Mouse (Mus musculus) cerebellum, postnatal 25 days (tissue): ENCODE results near the gene Filip1.
A peak's percentile ranks its signal among the peaks of the same experiment; 100 is the strongest.

ENCODE experiments used
- DNase-seq, 2 experiments: peaks; one replicate each; pipeline ENCODE4 v3.0.0; 2021; ENCODE audit warnings: mixed read lengths in 2 of 2

The Filip1 gene

DNA sequence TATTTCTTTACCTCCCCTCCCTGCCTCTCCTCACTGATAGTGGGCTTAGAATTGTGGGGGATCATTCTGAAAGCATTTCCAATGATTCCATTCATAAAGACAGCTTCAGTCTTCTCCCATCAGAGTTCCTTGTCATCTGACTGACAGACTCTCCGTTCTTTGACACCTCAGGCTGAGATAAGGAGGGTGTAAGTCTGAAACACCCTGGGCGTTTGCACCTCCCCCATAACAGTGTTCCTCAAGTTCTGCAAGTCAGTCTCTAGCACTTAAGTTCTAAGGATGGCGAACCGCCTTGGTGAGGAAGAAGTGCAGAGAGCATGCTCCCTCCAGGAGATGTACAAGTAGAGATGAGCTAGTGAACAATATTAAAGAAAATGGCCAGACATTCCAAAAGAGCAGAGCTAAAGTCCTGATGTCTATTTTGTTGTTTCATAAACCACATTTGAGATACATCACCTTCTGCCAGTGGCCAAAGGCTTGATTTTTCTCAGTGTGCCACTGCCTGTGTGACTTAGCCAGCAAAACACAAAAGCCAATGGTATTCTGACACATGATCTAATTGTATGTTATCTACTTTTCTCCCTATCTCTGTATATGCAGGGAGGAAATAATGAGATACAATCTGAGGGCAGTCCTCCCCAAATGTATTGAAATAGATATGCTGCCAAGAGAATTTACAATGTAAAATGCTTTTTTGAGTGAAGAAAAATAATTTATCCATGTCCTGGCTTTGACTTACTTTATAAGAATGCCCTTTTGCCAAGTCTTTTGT is 118.6 kb downstream of the Filip1 start:
- DNase-seq, result no peak

DNA sequence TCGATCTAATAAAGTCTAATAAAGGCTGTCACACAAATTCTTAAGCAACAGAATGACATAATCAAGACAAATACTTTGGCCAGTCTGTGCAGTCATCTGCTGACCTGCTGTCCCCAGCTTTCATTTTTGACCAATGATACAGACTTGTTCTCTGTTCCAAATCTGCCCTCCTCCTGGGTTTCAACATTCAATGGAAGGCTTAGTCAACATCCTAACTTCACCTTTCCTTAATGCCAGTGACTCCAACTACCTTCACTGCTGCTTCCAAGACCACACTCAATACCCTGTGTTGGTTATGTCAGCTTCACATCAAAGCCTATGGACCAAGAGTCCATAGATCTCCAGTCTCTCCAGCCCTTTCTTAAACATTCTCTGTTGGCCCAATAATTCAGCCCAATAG is 120.5 kb downstream of the Filip1 start:
- DNase-seq, result no peak

DNA sequence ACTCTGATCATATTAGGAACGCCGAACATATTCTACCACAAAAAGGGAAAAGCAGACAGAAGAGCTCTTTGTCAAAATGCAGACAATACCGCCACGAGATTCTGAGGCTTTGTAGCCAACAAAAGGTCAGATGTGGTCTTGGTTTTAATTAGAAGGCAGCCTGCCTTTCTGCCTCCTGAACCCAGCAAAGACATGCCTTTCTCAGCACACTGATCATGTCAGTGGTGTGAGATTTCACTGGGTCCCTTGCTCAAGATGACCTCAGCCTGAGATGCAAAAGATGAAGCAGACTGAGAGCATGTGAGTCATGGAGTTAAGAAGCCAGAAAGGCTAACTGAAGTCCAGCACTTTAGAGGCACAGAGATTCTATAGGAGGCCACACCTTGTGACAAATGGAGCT is 122.2 kb downstream of the Filip1 start:
- no peak for DNase-seq

DNA sequence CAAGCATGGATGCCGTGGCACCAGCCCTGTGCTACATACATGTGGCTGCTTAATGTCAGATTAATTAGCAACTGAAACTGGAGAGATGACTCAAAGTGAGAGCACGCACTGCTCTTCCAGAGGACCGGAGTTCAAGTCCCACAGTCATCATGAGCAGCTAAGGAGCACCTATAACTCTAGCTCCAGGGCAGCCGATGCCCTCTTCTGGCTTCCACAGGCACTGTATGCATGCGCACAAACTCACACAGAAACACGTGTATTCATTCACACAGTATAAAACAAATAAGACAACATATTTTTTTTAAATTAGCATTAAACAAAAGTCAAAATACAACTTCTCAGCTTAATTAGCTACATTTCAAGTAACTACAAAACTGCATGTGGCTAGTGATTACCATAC is 123.5 kb downstream of the Filip1 start:
- DNase-seq, result no peak

DNA sequence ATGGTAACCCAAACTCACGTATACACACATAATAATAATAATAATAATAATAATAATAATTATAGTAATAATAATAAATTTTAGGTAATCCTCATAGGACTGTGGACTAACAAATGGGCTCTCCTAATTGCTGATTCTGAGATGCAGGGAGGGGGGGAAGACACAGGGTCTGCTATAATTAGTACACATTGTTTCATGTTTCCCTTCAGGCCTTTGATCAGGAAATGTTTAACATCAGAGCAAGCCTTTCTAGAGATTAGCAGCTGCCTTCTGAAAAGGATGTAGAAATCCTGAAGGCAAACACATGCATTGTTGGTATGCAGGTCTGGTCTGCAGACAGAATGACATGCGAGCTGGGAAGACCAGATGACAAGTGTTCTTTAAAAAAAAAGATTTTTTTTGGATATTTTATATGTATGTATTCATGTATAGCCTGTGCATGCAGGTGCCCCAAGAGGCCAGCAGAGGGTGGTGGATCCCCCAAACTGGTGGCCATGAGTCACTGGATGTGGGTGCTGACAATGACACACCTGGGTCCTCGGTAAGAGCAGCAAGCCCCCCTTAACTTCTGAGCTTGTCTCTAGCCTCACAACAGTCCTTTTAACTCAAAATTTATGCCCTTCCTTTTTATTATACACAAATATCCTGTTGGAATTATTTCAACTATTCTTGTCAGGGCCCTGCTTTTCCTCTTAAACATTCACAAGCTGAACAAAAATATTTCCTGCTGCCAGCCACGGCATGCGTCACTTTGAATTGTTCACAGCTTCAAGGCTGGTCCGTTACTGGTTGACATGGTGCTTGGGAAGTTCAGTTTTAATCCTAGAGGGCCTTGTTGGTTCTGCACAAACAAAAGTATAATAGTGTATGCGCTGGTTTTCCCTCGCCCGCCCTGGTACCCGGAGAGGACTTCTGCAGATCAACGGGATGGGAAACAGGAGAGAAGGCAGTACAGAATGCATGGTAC is 127.1 kb downstream of the Filip1 start:
- no peak for DNase-seq

DNA sequence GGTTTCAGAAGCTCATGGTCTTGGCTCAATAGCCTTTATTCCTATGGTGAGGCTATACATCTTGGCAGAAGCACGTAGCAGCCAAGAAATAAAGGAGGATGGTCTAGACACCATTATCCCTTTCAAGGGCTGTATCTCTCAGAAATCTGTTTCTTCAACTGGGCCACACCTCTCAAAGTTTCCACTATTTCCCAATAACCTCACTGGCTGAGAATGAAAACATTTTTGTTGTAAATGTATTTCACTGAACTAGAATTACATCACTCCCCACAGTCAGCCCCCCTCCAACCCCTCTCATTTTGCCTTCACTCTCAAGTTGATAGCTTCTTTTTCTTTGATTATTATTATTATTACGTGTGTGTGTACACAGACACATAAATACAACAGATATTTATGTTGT is 129.5 kb downstream of the Filip1 start:
- no peak for DNase-seq

DNA sequence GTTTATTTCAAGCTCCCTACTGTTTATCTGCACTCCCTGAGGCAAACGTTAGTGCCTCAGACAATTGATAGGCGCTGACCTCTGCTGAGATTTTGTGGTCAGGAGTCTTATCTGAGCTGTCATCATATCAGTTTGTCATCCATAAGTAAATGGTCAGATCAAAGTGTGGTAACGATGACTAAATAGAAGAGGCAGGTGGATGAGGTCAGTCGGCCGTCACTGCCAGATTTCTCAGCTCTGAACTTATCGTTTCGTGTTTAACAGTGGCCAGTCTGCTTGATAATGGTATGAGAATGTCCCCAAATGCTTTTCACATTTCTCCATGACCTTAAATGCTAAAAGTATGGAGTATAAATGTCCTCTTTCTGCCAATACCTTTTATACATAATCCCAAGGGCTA is 132.6 kb downstream of the Filip1 start:
- DNase-seq, result no peak

DNA sequence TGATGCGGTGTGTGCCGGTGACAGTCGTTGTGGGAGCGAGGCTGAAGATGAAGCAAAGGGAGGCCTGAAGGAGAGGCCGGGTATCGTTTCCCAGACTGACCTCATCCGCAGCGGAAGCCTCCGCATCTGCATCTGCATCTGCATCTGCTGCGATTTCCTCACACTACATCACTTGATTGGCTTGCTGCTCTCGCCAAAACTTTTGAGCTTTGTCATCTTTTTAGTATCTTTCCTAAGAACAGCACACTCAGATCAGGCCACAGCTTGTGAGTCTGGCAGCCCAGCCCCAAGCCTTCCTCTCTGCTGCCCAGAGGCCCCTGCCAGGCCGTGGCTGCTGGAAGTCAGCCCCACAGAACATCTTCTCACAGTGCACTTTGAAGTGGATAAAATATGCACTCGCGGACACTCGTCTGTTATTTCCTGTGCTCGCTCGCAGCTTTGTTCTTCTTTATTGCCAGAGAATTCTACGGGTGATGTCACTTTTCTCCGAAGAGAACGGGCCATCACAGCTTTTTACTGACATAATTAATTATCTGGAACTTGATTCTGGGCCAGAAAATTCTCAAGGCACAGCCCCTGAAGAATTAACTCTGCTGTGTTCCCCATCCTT is 137.0 kb downstream of the Filip1 start:
- DNase-seq, result peak; percentile 7 to 10

DNA sequence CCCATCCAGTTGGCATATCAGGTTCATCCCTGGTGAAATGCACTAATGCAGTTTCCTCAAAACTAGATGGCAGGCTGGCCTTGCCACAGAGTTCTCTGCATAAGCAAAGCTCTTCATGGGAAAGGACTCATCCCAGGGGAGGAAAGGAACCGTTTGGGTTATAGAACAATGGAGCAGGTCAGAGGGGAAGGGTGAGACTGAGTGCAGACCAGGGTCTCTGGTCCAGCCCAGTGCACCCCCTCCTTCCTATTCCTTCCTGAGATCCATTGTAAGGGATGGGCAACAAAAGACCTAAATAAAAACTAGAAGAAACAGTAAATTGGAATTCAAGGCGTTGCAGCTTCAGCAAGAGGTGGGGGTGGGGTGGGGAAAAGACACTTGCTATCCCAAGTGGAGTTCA is 140.1 kb downstream of the Filip1 start:
- no peak for DNase-seq

DNA sequence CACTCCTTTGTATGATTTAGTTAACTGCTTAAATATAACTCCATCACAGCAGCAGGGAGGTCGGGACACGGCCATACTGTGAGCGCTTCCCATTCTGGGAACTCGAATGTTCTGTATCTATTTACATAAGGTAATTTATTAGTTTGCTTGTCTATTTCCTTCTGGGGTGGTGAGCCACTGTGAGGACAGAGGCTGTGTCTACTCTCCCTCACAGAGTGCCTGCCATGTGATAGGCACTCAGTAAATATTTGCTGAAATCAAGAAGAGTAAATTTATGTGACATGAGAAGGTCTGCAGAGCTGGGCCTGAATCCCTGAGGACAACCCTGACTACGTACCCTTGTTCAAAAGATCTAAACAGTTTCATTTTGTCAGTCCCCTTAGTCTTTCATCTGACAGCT is 143.1 kb downstream of the Filip1 start:
- DNase-seq, result no peak

DNA sequence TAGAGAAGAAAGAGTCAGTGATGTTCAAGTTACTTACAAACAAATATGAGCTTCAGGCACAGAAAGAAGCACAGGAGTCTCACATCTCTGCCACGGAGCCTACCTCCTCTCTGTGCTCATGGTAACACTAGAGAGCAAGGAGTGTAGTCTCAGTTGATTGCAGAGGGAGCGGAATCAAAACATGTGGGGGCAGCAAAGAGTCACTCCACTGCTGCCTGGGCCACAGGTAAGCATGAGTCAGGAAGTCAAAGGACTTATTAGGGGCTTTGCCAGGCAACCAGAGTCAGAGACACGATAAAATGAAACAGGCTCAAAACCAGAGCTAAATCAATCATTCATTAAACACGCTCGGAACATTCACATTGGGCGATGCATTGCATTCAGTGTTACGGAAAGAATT is 146.7 kb downstream of the Filip1 start:
- no peak for DNase-seq

DNA sequence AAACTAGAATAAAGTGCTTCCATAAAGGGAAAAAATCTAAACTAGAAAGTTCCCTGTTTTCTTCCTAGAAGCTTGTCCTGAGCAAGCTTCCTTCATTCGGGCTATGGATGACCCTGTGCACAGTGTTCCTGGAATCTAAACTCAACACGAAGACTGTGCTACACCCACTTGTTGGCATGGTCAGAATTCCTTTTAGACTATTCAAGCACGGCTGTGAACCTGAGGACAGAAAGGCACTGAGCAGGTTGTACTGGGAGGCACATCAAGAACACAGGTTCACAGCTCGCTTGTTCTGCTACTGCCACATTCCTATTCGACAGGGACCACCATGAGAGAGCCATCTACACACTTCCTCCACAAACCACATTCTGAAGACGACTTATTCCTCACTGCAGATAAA is 150.1 kb downstream of the Filip1 start:
- no peak for DNase-seq

DNA sequence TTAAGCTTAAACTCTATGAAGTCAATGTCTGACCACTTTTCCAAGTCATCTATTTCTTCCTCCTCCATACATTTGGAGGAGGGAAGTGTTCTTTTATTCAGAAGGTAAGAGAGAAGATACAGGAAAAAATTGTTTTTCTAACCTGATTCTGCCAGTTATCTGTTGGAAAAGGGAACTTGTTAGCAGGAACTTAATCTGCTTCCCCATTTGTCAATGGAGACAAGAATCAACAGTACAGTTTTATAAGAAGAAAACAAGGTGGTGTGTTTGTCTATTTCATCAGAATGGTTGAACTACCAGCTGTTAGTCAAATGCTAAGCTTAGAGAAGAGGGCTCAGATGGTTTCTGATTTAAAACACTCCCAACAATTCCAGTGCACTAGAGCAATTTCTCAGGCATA is 165.6 kb downstream of the Filip1 start:
- no peak for DNase-seq

DNA sequence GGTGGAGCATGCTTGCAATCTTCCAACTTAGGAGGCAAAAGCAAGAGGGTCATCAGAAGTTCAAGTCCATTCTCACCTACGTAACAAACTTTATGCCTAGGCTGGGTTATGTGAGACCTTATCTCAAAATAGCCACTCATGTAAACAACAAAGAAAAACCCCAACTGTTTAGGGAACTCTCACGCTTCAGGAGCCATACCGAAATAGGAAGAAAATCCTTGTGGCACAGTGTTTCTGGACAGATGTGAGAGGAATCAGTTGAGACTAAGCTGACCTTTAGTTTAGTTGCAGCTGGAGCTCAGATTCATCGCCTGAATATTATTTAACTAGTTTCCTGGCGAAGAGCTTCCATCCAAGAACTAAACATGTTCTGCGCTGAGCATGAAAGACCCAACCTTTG is 170.0 kb downstream of the Filip1 start:
- DNase-seq, result no peak

DNA sequence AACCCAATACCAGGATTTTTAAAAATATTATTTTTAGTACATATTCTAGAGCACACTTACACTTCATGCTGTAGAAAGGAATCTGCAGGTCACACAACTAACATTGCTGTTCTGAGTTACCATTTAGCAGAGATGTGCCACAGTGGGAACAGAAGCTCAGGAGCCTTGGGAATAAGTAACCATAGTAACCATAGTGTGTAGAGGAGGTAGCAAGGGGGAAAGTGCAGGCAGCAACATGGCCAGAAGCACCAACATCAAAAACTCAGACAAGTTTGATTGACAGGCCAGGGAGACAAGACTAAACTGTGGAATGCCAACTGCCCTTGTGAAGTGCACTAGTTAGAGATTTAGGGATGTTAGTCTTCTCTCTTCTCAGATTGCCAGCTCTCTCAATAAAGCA is 170.6 kb downstream of the Filip1 start:
- no peak for DNase-seq

DNA sequence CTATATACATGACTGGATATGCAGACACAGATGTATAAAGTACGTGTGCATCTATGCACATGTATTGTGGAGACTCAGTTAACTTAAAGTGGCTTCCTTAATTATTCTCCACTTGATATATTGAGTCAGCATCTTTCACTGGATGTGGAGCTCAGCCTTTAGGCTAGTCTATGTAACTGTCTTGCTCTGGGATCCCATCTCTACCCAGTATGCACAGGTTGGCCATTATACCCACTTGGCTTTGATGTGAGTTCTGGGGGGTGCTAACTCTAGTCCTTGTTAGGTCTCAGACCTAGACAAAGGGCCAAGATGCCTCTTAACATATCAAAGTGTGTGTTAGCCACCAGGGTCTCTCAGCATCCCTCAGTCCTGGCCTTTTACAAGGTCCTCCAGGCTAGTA is 181.4 kb downstream of the Filip1 start:
- DNase-seq, result no peak

DNA sequence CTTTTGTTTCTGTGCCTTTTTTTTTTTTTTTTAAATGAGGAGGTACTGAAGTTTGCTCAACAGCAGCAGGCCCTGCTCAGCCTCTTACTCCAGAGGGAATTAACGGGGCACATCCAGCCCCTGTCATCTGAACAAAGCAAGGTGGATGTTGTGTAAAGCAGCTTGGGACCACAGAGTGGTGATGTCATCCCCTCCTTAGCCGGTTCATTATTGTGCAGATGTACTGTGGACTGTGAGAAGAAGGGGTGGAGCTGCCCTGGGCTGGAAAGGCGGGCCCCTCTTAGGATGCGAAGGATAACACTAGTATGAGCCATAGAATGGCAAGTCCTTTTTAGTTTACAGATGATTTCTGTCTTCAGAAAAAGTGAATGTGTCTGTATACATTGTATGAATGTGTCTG is 181.8 kb downstream of the Filip1 start:
- no peak for DNase-seq

DNA sequence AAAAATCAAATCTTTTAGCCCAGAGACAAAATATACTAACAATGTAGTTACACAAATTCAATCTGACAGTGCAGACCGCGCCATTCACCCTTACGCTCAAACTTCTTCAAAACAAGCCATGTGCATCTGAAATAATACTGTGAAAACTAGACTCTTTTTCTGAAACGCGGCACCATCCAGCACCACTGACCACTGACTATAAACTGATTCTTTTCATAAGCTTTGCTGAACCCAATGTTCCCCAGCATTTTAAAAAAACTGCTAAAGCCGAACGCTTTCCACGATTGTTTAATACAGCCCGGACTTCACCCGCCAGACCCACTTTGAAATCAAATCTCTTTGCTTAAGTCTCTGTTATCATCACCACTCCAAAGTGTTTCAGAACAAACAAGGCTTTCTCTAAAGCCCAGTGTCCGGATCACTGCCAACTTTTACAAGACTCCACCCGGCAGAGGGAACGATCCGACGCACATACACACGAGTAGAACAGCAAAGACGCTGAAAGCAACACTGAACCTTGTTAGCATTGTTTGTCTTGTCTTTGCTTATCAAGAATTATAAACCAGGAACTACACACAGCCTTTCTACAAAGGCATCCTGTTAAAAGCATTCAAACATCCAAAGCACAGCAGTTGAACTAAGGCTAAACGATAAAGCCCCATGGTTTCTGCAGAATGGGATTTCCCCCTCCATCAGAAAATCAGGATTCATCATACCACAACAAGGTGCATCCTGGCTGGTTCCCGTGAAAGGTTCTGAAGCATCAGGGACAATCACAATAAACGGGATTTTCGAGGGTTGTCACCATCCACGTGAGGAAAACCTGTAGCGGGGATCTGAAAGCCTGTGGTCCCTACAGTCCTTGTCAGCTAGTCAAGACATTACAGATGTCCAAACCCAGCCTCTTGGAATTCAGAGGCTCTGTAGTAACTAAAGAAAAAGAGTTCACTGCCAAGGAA is 182.5 kb downstream of the Filip1 start:
- DNase-seq, result no peak

DNA sequence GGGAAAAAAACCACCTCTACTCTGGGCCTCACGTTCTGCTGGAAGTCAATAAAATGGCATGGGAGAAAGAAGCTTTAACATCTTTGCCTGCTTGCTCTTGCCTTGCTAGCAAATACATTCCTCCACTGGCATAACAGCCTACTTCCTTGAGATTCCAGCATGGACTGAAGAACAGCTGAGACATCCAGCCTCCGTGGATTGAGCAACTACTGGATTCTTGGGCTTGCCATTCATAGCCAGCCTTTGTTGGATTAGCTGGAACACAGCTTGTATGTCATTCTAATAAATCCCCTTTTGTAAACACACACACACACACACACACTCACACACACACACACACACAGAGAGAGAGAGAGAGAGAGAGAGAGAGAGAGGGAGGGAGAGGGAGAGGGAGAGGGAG is 185.6 kb downstream of the Filip1 start:
- no peak for DNase-seq

DNA sequence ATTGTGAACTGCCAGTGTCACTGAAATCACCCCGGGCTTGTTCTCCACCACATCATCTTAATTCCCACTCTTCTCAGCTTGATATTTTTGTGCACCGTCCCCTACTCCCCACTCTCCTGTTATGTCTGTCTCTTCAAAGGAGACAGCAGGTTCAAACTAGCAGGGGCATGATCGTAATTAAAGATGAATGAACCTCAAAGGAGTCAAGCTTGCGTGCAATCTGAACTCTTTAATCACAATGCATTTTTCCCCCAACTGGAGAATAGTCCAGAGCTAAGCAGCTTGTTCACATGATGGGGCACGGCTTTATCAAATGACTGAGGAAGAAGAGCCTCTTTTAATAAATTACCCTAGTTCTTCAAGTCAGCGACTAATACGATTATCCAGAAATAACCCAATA is 187.1 kb downstream of the Filip1 start:
- DNase-seq, result no peak

DNA sequence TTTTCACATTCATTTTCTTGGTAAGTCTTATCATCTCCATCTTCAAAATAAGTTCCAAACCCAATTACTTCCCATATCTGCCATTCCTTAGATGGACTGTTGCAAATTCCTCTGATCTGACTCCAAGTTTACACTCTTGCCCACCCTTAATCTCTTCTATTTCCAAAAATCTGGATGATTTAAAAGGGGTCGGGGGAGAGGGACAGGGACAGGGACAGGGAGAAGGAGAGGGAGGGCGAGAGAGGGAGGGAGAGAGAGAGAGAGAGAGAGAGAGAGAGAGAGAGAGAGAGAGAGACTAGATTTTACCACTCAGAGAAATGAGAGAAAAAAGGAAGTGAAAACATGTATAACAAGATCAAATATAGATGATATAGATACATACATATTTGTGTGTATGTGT is 188.8 kb downstream of the Filip1 start:
- no peak for DNase-seq

DNA sequence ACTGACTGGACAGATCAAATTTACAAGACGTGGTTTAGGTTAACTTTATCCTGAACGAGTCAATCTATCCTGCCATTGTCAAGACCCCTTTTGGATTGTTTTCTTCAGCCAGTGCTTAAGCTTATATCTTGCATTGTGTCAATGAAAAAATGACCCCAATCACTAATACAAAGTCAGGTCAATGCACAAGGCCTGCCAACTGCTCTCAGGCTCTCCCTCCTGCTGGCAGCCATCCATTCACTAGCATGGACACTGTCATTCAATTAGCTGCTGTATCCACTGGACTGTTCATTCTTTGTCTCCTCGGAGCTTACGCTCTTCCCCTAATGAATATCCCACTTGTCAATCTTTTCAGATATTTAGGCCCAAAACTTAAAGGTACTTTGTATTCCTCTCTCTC is 189.2 kb downstream of the Filip1 start:
- DNase-seq, result no peak

DNA sequence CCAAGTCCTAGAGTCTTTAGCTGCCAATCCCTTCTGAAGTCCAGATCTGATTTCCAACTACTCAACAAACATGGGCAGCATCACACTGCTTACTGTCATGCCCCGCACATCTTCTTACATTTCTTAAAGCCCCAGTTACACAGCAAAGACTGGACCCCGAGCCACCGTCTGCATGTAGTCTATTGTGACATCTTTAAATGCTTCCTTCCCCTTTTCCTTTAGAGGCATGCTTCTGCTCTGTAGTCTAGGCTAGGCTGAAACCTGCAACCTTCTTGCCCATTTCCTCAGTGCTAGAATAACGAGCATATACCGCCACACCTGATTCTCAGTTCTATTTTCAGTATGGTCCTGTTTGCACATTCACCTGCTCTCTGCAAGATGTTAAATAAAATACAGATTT is 196.2 kb downstream of the Filip1 start:
- DNase-seq, result no peak
